ENCODE assay signal across 11 mouse cellular contexts in genomic region chr19:56225518-56225917, GRCm38 (mm10).
"Had no signal": no experiment of that assay in that cellular context is flagged by ENCODE, and none has a peak within 500 bp of the region (broad histone marks: within the 10 kb centered on the region; RNA-seq: fewer than 3 reads in every experiment).

No protein-coding gene starts in this region.

- H3K4me1 ChIP-seq: intestine, embryonic 15.5 days; liver, embryonic 12.5 days had no signal

- H3K27me3 ChIP-seq: intestine, embryonic 15.5 days; kidney, embryonic 15.5 days; liver, embryonic 12.5 days; midbrain, embryonic 13.5 days had no signal

- H3K36me3 ChIP-seq: intestine, embryonic 15.5 days; kidney, embryonic 15.5 days; limb, embryonic 15.5 days; liver, embryonic 12.5 days; midbrain, embryonic 13.5 days had no signal

- H3K4me2 ChIP-seq: intestine, embryonic 15.5 days; limb, embryonic 15.5 days; liver, embryonic 12.5 days; midbrain, embryonic 13.5 days had no signal

- H3K4me3 ChIP-seq: intestine, embryonic 15.5 days; kidney, embryonic 15.5 days; left cerebral cortex, adult 2 months; limb, embryonic 15.5 days; liver, embryonic 12.5 days; midbrain, embryonic 13.5 days had no signal

- H3K27ac ChIP-seq: intestine, embryonic 15.5 days; kidney, embryonic 15.5 days; left cerebral cortex, adult 2 months; limb, embryonic 15.5 days; liver, embryonic 12.5 days; midbrain, embryonic 13.5 days had no signal

- H3K9me3 ChIP-seq: intestine, embryonic 15.5 days; kidney, embryonic 15.5 days; limb, embryonic 15.5 days; liver, embryonic 12.5 days; midbrain, embryonic 13.5 days had no signal

- DNase-seq: kidney, adult 18-20 months; kidney, postnatal 14 days; right cerebral cortex, adult 18-20 months; right cerebral cortex, postnatal 25 days; thymus, postnatal 36 days had no signal

- ATAC-seq: intestine, embryonic 15.5 days; liver, embryonic 12.5 days; midbrain, embryonic 13.5 days had no signal

- H3K9ac ChIP-seq: intestine, embryonic 15.5 days; kidney, embryonic 15.5 days; limb, embryonic 15.5 days; liver, embryonic 12.5 days; midbrain, embryonic 13.5 days had no signal
